Mouse (Mus musculus): ENCODE results near the gene Krit1. TPM values are rescaled to one million over a fixed set of nuclear protein-coding genes. Genes with fewer than 3 reads are reported as not detected.
A peak's percentile ranks its signal among the peaks of the same experiment; 100 is the strongest.
"Not testable (repeated sequence)": the region's sequence is repeated elsewhere in the genome, so short reads cannot be mapped to it uniquely, and the experiment has no call there.

The Krit1 gene
- polyA plus RNA-seq, 1 experiment from 2014 or later: 34.2 TPM

DNA sequence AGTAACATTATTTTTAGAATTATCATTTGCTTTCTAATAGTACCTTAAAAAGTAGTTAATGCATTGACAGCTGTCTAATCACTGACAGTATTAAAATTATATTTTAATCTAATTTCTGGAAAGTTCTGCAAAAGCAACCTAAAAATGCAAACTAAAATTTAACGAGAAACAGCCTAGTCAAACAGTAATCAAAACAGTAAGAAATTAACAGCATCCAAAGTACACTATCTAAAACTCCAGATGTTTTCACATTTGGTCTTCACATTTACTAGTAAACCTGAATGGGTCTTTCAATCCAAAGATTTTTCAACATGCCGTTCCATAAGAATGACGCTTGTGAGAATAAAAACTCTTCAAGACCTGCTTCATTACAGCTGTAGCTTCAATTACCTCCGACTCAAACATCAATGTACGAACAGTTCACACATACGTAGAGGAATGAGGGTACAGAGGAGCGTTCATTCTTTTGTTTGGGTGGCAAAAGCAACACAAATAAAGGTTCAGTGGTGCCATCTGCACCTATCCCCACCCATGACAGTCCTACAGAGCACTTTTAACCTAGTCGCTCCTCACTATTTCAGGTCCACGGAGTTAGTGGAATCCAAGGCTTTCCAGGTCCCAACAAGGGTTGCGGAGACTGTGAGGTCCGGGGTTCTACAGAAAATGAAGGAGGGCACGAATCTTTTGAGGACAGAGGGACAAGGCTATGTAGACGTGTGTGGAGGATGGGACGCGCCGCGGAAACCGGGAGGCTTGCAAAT is 1.1 kb upstream of the Krit1 start:
- Histone ChIP-seq H3K9me3 (no peaks in the 10 kb centered on the region), H3K4me3 (replicated peaks) (peak overlapping the region; percentile 95), H3K4me2 (replicated peaks) (peak overlapping the region; percentile 71), H3K27me3 (replicated peaks) (no peaks in the 10 kb centered on the region), H3K4me1 (replicated peaks) (0 out of 2 replicates have a peak, but pooled peaks cover 3% of the 10 kb centered on the region), H3K27ac (peak overlapping the region; percentile 92; the same call in 1 of the 2 replicates), H3K36me3 (no peaks in the 10 kb centered on the region), H3K9ac (peak overlapping the region; percentile 82)
- ATAC-seq: no peak; the same call in 1 of the 2 replicates
- WGBS: 5% methylated on average over 18 of the region's 18 CpGs

DNA sequence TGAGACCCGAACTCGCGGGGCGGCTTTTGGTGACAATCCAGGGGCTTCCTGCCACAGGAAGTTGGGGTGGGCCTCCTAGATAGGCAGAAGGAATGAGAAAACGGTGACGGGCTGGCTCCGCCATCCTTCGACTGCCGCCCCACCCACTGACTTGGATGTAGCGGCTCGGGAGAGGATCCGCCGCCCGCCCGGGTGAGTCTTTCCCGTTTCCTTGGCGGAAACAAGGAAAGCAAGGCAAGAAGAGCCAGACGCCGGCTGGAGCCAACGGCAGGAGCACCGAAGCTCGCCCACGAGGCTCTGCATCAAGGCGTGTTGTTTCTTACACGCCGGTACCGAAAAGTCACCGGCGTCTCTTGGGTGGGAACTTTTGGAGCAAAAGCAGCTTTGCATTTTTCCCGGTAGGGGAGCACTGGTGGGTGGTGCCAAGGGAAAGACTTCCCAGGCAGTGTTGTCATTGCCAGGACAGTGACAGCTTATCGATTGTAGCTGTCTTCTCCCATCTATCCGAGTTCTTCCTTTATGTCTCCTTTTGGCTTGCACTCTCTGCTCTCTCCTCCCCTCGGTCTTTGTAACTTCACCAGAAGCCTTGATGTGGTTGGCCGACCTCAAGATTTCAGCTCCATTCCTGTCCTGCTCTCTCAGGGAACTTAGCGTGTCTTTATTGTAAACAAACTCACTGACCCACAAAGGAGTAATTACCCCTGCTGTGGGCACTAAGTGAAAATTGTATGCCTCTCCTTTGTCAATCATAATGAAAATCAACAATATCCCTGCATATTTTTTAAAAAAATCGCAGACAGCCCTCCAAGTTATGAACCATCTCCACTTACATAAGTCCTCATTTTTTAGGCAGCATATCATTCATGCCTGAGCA is 545 bp downstream of the Krit1 start:
- 0 out of 2 replicates have a peak, but pooled peaks cover 3% of the 10 kb centered on the region for H3K4me1 ChIP-seq (replicated peaks)
- peak overlapping the region; percentile 95 for H3K4me3 ChIP-seq (replicated peaks)
- H3K4me2 ChIP-seq (replicated peaks): peak overlapping the region; percentile 71
- H3K9ac ChIP-seq: peak overlapping the region; percentile 82
- under 1% methylated on average over 36 of the region's 36 CpGs for WGBS
- H3K36me3 ChIP-seq: no peaks in the 10 kb centered on the region
- no peaks in the 10 kb centered on the region for H3K27me3 ChIP-seq (replicated peaks)
- peak; percentile 79 for ATAC-seq
- no peaks in the 10 kb centered on the region for H3K9me3 ChIP-seq
- peak overlapping the region; percentile 92 for H3K27ac ChIP-seq

DNA sequence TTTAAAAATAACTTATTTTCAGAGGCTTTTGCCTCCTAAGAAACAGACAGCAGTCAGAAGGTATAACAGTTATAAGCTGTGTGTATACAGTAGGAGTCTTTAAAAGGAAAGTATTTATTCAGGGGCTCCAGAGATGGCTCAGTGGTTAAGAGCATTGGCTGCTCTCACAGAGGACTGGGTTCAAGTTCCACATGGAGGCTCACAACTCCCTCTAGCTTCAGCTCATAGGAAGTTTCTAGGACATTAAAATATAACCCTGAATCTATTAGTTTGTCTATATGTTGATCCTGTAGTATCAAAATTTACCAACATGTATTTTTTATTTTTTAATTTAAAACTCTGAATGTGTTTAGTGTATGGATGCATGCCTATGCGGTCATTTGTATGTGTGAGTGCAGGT is 5.5 kb downstream of the Krit1 start:
- Histone ChIP-seq H3K4me3 (replicated peaks) (no peak overlapping the region), H3K27ac (no peak overlapping the region), H3K4me1 (replicated peaks) (no peaks in the 10 kb centered on the region), H3K4me2 (replicated peaks) (no peak overlapping the region), H3K36me3 (0 out of 2 replicates have a peak, but pooled peaks cover 2% of the 10 kb centered on the region), H3K9ac (no peak overlapping the region), H3K9me3 (no peaks in the 10 kb centered on the region), H3K27me3 (replicated peaks) (no peaks in the 10 kb centered on the region)
- 96% methylated on average over 1 of the region's 1 CpGs for WGBS
- no peak for ATAC-seq

DNA sequence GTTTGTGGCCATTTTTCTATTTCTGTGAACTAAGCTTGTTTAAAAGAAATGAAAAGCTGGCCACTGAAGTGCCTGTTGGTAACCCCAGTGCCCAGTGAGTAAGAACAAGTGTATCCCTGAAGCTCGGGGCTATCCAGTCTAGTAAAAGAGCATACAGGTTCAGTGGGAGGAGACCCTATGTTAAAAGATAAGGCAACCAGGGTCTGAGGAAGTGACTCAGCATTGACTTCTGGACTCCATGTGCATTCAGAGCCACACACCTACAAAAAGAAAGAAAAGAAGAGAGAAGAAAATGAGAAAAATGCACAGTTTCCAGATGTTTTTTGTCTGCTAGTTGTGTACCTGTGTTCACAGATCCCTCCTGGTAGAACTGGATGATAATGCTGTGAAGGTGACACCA is 31.1 kb downstream of the Krit1 start:
- Histone ChIP-seq H3K4me1 (replicated peaks) (no peaks in the 10 kb centered on the region), H3K4me2 (replicated peaks) (no peak overlapping the region), H3K9ac (no peak overlapping the region), H3K27me3 (replicated peaks) (no peaks in the 10 kb centered on the region), H3K4me3 (replicated peaks) (no peak overlapping the region), H3K36me3 (no peaks in the 10 kb centered on the region), H3K9me3 (no peaks in the 10 kb centered on the region), H3K27ac (no peak overlapping the region)
- 76% methylated on average over 1 of the region's 1 CpGs for WGBS
- no peak for ATAC-seq

DNA sequence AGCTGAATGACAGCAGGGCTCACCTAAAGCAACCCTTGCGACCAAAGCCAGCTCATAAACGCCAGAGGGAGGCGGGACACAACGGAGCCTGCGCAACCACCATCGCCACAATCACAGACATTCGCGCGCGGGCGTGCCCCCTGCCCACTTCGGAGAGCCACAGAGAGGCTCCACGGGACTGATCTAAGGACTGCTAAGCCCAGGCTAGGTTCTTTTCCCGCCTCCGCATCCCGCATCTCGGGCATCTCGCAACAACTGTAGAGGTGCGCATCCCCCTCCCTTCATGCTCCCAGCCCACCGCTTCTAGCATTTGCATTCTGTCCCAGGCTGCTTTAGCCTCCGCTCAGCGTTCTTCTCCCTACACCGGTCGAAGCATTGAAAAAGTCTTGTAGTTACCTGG is 42.0 kb downstream of the Krit1 start, which contains the start of gene Lrrd1:
TSS of gene Lrrd1 (plus strand) at position 148 of the 400 bp plus-strand sequence.
- 7% methylated on average over 24 of the region's 24 CpGs for WGBS
- no peak within 1 kb of the TSS for H3K27ac ChIP-seq
- H3K9me3 ChIP-seq: no peaks in the 10 kb centered on the region
- no peaks in the 10 kb centered on the region for H3K27me3 ChIP-seq (replicated peaks)
- H3K4me1 ChIP-seq (replicated peaks): peaks cover 4% of the 10 kb centered on the region; the same call in 1 of the 2 replicates
- H3K4me3 ChIP-seq (replicated peaks): peak within 1 kb of the TSS; percentile 28
- no peak for ATAC-seq
- no peak within 1 kb of the TSS for H3K9ac ChIP-seq
- peak within 1 kb of the TSS; percentile 67 for H3K4me2 ChIP-seq (replicated peaks)
- H3K36me3 ChIP-seq: no peaks in the 10 kb centered on the region

DNA sequence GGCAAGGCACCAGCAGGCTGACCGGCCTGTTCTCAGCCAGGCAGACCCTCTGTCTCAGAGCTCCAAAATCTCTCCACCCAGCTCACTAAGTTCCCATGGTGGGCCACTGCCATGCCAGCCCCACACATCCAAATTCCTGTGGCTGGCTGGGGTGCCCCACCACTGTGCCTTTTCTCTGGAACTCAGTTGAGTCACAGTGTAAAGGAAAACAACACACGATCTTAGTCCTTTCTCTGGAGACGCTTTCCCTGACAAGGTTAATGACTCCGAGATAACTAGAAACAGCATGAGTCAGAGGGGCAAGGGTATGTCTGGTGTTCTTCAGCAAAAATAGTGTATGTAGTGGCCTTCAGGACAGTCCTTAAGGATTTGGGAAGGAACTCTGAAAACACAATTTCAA is 67.2 kb downstream of the Krit1 start:
- H3K9ac ChIP-seq: no peak overlapping the region
- H3K4me2 ChIP-seq (replicated peaks): no peak overlapping the region
- no peak overlapping the region for H3K4me3 ChIP-seq (replicated peaks)
- H3K27me3 ChIP-seq (replicated peaks): no peaks in the 10 kb centered on the region
- WGBS: 54% methylated on average over 4 of the region's 4 CpGs
- no peaks in the 10 kb centered on the region for H3K36me3 ChIP-seq
- ATAC-seq: no peak
- H3K27ac ChIP-seq: no peak overlapping the region
- no peaks in the 10 kb centered on the region for H3K9me3 ChIP-seq
- H3K4me1 ChIP-seq (replicated peaks): no peaks in the 10 kb centered on the region

DNA sequence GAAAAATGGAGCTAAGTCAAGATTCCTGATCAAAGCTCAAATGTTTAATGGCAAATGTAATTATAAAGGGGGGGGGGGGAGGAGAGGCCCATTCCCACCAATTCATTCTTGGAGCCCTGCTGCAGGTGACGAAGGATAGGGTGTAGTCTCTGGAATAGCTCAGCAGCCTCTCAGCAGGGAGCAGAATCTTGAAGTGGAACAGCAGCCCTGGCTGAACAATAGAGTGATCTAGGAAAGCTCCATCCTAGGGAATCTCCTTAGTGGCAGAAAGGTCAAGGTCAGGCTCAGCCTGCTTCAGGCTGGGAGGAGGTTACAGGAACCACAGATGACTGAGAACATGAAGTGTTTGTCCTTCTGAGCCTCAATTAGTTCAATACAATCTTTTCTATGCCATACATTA is 69.4 kb downstream of the Krit1 start:
- 71% methylated on average over 1 of the region's 1 CpGs for WGBS
- Histone ChIP-seq H3K4me1 (replicated peaks) (no peaks in the 10 kb centered on the region), H3K27ac (no peak overlapping the region), H3K27me3 (replicated peaks) (no peaks in the 10 kb centered on the region), H3K9ac (no peak overlapping the region), H3K9me3 (no peaks in the 10 kb centered on the region), H3K4me2 (replicated peaks) (no peak overlapping the region), H3K4me3 (replicated peaks) (no peak overlapping the region), H3K36me3 (no peaks in the 10 kb centered on the region)
- ATAC-seq: no peak

DNA sequence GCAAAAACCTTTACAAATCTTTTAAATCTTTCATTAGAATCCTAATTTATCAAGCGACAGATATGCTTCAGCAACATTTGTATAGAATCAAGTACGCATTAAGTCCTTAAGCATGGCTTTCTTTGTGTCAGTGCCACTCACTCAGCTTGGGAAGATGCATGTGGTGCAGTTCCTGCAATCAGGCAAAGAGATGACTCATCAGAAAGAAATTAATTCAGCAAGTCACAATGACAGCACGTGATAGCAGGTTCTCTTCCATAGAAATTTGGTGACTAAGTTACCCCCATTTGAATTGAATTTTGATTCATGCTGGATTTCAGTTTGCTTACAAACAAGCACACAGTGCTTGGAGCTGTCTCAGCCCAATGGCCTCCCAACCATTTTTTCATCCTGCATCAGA is 70.5 kb downstream of the Krit1 start:
- H3K9ac ChIP-seq: no peak overlapping the region
- H3K36me3 ChIP-seq: no peaks in the 10 kb centered on the region
- H3K4me1 ChIP-seq (replicated peaks): no peaks in the 10 kb centered on the region
- H3K4me3 ChIP-seq (replicated peaks): no peak overlapping the region
- no peaks in the 10 kb centered on the region for H3K27me3 ChIP-seq (replicated peaks)
- H3K9me3 ChIP-seq: no peaks in the 10 kb centered on the region
- H3K4me2 ChIP-seq (replicated peaks): no peak overlapping the region
- no peak overlapping the region for H3K27ac ChIP-seq
- WGBS: 82% methylated on average over 3 of the region's 3 CpGs
- ATAC-seq: no peak

DNA sequence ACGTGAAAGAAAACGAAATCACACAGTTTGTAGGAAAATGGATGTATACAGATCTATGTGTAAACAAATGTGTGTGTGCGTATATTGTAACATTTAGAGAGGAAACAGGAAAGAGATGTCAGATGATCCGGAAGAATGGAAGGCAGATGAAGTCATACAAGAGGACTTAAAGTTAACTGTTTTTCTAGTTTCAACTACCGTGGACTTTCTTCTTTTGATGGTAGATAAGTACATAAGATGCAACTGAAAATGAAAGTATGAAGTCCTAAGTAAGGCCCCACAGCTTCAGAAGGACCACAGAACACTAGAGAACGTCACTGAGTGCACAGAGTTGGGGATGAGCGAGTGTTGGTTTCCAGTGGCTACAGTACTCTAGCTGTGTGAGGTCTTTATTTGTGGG is 83.9 kb downstream of the Krit1 start:
- not testable (repeated sequence) for H3K4me1 ChIP-seq (replicated peaks)
- 81% methylated on average over 7 of the region's 7 CpGs for WGBS

DNA sequence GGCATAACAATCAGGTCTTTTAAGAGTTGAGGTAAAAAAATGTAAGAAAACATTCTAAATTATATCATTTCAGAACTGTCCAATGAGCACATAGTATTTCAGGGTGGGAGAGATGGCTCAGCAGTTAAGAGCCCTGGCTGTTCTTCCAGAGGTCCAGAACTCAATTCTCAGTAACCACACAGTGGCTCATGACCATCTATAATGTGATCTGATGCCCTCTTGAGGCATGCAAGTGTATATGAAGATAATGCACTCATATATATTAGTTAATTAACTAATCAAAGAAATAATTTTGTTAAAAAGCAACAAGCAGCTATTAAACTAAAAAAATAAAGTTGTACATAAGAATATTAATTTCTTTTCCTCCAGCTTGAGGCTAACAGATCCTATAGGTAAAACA is 86.2 kb downstream of the Krit1 start:
- Histone ChIP-seq H3K27me3 (replicated peaks) (no peaks in the 10 kb centered on the region), H3K4me3 (replicated peaks) (no peak overlapping the region), H3K4me2 (replicated peaks) (no peak overlapping the region), H3K9ac (no peak overlapping the region), H3K9me3 (no peaks in the 10 kb centered on the region), H3K36me3 (no peaks in the 10 kb centered on the region), H3K27ac (no peak overlapping the region), H3K4me1 (replicated peaks) (0 out of 2 replicates have a peak, but pooled peaks cover 2% of the 10 kb centered on the region)
- ATAC-seq: no peak

More for the DNA sequence above, 83.9 kb downstream of the Krit1 start:
- H3K9me3 ChIP-seq; ATAC-seq; H3K4me2 ChIP-seq (replicated peaks); H3K9ac ChIP-seq; H3K27me3 ChIP-seq (replicated peaks); H3K36me3 ChIP-seq; H3K4me3 ChIP-seq (replicated peaks); H3K27ac ChIP-seq: not testable (repeated sequence)

DNA sequence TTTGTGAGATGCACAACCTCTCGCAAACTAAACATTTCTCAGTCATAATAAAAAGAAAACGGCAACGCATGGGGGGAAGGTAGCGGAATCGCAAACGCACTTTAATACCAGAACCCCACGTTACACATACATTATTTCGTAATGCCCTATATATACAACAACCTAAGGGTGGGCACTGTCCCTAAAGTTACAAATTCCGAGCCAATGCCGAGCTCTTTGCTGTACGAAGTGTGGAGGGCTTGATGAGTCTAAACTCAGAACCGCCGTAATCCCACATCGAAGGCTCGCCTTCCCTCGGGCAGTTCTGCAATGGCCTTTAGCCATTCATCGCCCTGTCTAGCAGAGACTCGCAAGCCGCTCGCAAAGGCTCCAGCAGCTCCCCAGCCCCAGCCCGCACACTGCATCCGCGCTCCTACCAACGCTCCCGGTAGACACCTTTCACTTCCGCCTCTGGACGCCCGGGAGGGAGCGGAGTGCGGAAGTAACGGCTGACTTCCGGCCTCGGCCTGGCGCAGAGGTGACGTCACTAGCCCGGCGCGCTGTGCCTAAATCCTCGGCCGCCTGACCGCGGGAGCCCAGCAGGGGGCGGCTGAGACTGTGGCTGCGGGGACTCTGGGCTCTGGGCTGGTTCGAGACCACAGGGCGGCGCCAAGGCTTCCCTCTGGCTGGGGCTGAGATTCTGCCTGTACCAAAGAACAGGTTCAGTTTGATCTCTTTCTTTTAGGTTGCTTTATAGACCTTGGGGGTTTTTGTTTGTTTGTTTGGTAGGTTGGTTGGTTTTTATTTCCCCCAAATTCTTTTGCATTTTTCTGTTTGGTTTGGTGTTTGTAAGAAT is 90.7 kb downstream of the Krit1 start, which contains the start of gene Mterf1a:
TSS of gene Mterf1a (minus strand) at position 475 of the 835 bp plus-strand sequence.
- H3K27me3 ChIP-seq (replicated peaks); H3K4me1 ChIP-seq (replicated peaks); H3K9me3 ChIP-seq; H3K36me3 ChIP-seq; H3K27ac ChIP-seq: not testable (repeated sequence)
- 2% methylated on average over 8 of the region's 47 CpGs for WGBS
- Histone ChIP-seq H3K4me3 (replicated peaks) (peak within 1 kb of the TSS; percentile 38), H3K9ac (peak within 1 kb of the TSS; percentile 28; the same call in 1 of the 2 replicates), H3K4me2 (replicated peaks) (peak within 1 kb of the TSS; percentile 55)
- peak; percentile 100 for ATAC-seq

DNA sequence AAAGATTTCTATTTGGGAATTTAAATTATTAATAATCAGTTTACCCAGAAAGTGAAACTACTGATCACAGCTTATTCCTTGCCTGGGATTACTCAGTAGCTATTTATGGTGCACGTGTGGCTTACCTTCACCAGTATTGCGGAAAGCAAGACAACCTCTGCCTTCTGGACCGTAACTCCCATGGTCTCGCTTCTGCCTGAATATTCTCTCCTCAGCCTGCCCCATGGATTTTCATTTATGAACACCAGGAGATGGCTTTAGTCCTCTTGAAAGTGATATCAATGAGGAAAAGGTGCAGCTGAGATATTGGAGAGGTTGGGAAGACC is 91.3 kb downstream of the Krit1 start:
- H3K4me3 ChIP-seq (replicated peaks); H3K9me3 ChIP-seq; H3K27me3 ChIP-seq (replicated peaks); H3K27ac ChIP-seq; ATAC-seq; H3K36me3 ChIP-seq; H3K4me1 ChIP-seq (replicated peaks); H3K4me2 ChIP-seq (replicated peaks); H3K9ac ChIP-seq: not testable (repeated sequence)
- WGBS: 93% methylated on average over 4 of the region's 4 CpGs

Measured in intestine, embryonic 15.5 days (tissue).